21 mouse cellular contexts compared by ENCODE assay signal in genomic region chr1:156735788-156736187, GRCm38 (mm10). TPM values are rescaled to one million over a fixed set of nuclear protein-coding genes. Genes with fewer than 3 reads are reported as not detected.
A peak's percentile ranks its signal among the peaks of the same experiment; 100 is the strongest.
DNase-seq lines count a peak whose midpoint lies in the region; ATAC-seq lines count a peak whose summit lies in the region.
"Had no signal": no experiment of that assay in that cellular context is flagged by ENCODE, and none has a peak within 500 bp of the region (broad histone marks: within the 10 kb centered on the region; RNA-seq: fewer than 3 reads in every experiment).

No protein-coding gene starts in this region.

- H3K4me1 ChIP-seq in intestine, embryonic 14.5 days (replicated peaks; ENCODE audit: control insufficient read depth, insufficient read depth, low read length): peaks cover 11% of the 10 kb centered on the region
- peaks cover 31% of the 10 kb centered on the region for H3K4me1 ChIP-seq in liver, embryonic 13.5 days (replicated peaks)
- no peaks in the 10 kb centered on the region for H3K4me1 ChIP-seq in forebrain, embryonic 12.5 days
- H3K4me1 ChIP-seq: hindbrain, embryonic 10.5 days; limb, embryonic 12.5 days; midbrain, embryonic 15.5 days; neural tube, embryonic 12.5 days had no signal

- H3K9ac ChIP-seq in intestine, embryonic 14.5 days (ENCODE audit: low read length): no peak overlapping the region
- no peak overlapping the region for H3K9ac ChIP-seq in liver, embryonic 13.5 days
- H3K9ac ChIP-seq in forebrain, embryonic 12.5 days: no peak overlapping the region
- H3K9ac ChIP-seq: limb, embryonic 12.5 days; midbrain, embryonic 15.5 days; neural tube, embryonic 12.5 days had no signal

- no peaks in the 10 kb centered on the region for H3K36me3 ChIP-seq in intestine, embryonic 14.5 days (ENCODE audit: control insufficient read depth, insufficient read depth, low read length)
- H3K36me3 ChIP-seq in liver, embryonic 13.5 days: no peaks in the 10 kb centered on the region
- H3K36me3 ChIP-seq in forebrain, embryonic 12.5 days (replicated peaks): no peaks in the 10 kb centered on the region
- H3K36me3 ChIP-seq: hindbrain, embryonic 10.5 days; limb, embryonic 12.5 days; midbrain, embryonic 15.5 days; neural tube, embryonic 12.5 days had no signal

- H3K27me3 ChIP-seq in intestine, embryonic 14.5 days (replicated peaks; ENCODE audit: control insufficient read depth, insufficient read depth, low read length): no peaks in the 10 kb centered on the region
- no peaks in the 10 kb centered on the region for H3K27me3 ChIP-seq in liver, embryonic 13.5 days
- no peaks in the 10 kb centered on the region for H3K27me3 ChIP-seq in forebrain, embryonic 12.5 days
- H3K27me3 ChIP-seq: limb, embryonic 12.5 days; midbrain, embryonic 15.5 days; neural tube, embryonic 12.5 days had no signal

- no peak overlapping the region for H3K4me3 ChIP-seq in intestine, embryonic 14.5 days (ENCODE audit: low read depth, low read length)
- H3K4me3 ChIP-seq in liver, embryonic 13.5 days (replicated peaks): no peak overlapping the region
- no peak overlapping the region for H3K4me3 ChIP-seq in forebrain, embryonic 12.5 days (replicated peaks)
- H3K4me3 ChIP-seq: hindbrain, embryonic 10.5 days; limb, embryonic 12.5 days; midbrain, embryonic 15.5 days; neural tube, embryonic 12.5 days had no signal

- no peak for DNase-seq in intestine, embryonic 14.5 days (ENCODE audit: low spot score)
- no peak for DNase-seq in liver, embryonic 13.5 days
- DNase-seq in urinary bladder, adult 2 months (ENCODE audit: low spot score): no peak
- DNase-seq in cerebellum, adult 11 months: no peak
- DNase-seq in lung, postnatal 25 days (ENCODE audit: low spot score): no peak
- DNase-seq: adrenal gland, postnatal 14 days; cerebellum, adult 8-10 months; cerebellum, postnatal 36 days; kidney, adult 8-10 months; kidney, postnatal 14 days; lung, adult 2 months; lung, postnatal 14 days; right cerebral cortex, postnatal 25 days had no signal

- 51% methylated on average over 2 of the region's 2 CpGs for WGBS in intestine, embryonic 14.5 days
- WGBS in liver, embryonic 13.5 days (ENCODE audit: insufficient replicate concordance): 12% methylated on average over 2 of the region's 2 CpGs
- WGBS in forebrain, embryonic 12.5 days: 81% methylated on average over 2 of the region's 2 CpGs

- peak overlapping the region; percentile 57; the same call in 1 of the 2 replicates for H3K27ac ChIP-seq in intestine, embryonic 14.5 days (ENCODE audit: low read depth)
- H3K27ac ChIP-seq in liver, embryonic 13.5 days: peak overlapping the region; percentile 6; the same call in 1 of the 2 replicates
- no peak overlapping the region for H3K27ac ChIP-seq in forebrain, embryonic 12.5 days
- H3K27ac ChIP-seq: hindbrain, embryonic 10.5 days; hindbrain, postnatal 0 days; limb, embryonic 12.5 days; midbrain, embryonic 15.5 days; neural tube, embryonic 12.5 days had no signal

- ATAC-seq in intestine, embryonic 14.5 days (replicated peaks; ENCODE audit: low FRiP score, low TSS enrichment, low read depth): peak; percentile 63
- ATAC-seq in liver, embryonic 13.5 days (ENCODE audit: low read depth): peak; percentile 79
- peak; percentile 38; the same call in 1 of the 2 replicates for ATAC-seq in megakaryocyte-erythroid progenitor cell, adult 5-6 weeks (replicated peaks; ENCODE audit: low FRiP score, low TSS enrichment, poor library complexity, severe bottlenecking)
- ATAC-seq in forebrain, embryonic 12.5 days (ENCODE audit: low FRiP score): no peak
- ATAC-seq: forebrain, embryonic 14.5 days; hindbrain, postnatal 0 days; midbrain, embryonic 15.5 days had no signal

- no peak overlapping the region for H3K4me2 ChIP-seq in intestine, embryonic 14.5 days (ENCODE audit: low read length)
- H3K4me2 ChIP-seq in liver, embryonic 13.5 days: no peak overlapping the region
- no peak overlapping the region for H3K4me2 ChIP-seq in forebrain, embryonic 12.5 days
- H3K4me2 ChIP-seq: limb, embryonic 12.5 days; midbrain, embryonic 15.5 days; neural tube, embryonic 12.5 days had no signal

- no peaks in the 10 kb centered on the region for H3K9me3 ChIP-seq in intestine, embryonic 14.5 days (ENCODE audit: control insufficient read depth, low read length)
- no peaks in the 10 kb centered on the region for H3K9me3 ChIP-seq in liver, embryonic 13.5 days (replicated peaks)
- H3K9me3 ChIP-seq in forebrain, embryonic 12.5 days: no peaks in the 10 kb centered on the region
- H3K9me3 ChIP-seq: hindbrain, embryonic 10.5 days; limb, embryonic 12.5 days; midbrain, embryonic 15.5 days; neural tube, embryonic 12.5 days had no signal

RNA-seq across cellular contexts. Expression of gene Fam20b, which starts 16.9 kb away (rescaled TPM):
- 42.4 and 44.3 TPM in 2 replicates for polyA plus RNA-seq in intestine, embryonic 14.5 days (2014; fragmentation: Nextera tagmentation; extraction: Ambion mirVana)
- 10.0 and 12.0 TPM in 2 replicates for polyA plus RNA-seq in liver, embryonic 13.5 days (2015; fragmentation: Nextera tagmentation; extraction: Ambion mirVana)
- total RNA-seq in megakaryocyte-erythroid progenitor cell, adult 5-6 weeks (2014; fragmentation: Nextera tagmentation): 24.9 and 35.7 TPM in 2 replicates
- 41.1 and 46.9 TPM in 2 replicates for total RNA-seq in megakaryocyte-erythroid progenitor cell, adult 5-6 weeks (2017)
- polyA plus RNA-seq in urinary bladder, adult 2 months (2012; rRNA removed): 31.7 and 39.2 TPM in 2 replicates
- 24.6 and 26.8 TPM in 2 replicates for polyA plus RNA-seq in forebrain, embryonic 12.5 days (2016; fragmentation: Nextera tagmentation; extraction: Ambion mirVana)
